Mouse (Mus musculus): ENCODE data around the gene Brd2.
A peak's percentile ranks its signal among the peaks of the same experiment; 100 is the strongest.
"Not testable (repeated sequence)": the region's sequence is repeated elsewhere in the genome, so short reads cannot be mapped to it uniquely, and the experiment has no call there.

Gene Brd2

DNA sequence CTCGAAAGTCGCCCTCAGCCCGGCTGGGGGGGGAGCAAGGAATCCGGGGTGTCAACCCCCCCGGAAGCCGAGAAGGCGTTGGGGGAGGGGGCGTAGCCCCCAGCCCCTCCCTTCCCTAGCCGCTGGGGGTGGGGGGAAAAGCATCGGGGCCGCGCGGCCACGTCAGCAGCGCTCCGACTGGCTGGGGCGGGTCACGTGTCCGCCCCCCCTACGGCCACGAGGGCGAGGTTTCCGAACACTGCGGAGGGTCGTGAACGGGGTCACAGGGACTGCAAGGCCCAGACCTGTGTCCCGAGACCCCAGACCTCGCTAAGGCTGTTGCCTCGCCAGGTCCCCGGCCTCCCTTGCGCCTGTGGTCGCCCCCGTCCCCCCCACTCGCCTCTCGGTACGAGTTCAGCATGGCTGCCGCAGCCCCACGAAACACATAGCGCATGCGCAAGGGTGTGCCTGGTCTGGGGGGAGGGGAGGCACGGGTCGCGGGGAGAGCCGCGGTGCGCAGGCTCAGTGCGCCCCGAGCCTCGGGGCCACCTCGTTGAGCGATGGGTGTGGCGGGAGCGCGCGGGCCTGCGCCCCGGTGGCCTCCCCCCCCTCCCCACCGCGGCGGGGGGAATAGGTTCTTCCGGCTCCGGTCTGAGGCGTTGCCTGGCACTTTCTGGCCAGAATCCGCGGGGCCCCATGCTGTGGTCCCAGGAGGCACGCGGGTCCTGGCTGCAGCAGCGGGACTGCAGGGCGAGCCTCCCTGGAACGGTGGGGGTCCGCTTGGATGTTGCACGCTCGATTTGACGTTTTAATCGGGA is at the start of gene Brd2:
TSS of gene Brd2 (minus strand) at position 447 of the 797 bp plus-strand sequence.
- DNase-seq (ENCODE audit: low read depth, low spot score) = peak; percentile 95

DNA sequence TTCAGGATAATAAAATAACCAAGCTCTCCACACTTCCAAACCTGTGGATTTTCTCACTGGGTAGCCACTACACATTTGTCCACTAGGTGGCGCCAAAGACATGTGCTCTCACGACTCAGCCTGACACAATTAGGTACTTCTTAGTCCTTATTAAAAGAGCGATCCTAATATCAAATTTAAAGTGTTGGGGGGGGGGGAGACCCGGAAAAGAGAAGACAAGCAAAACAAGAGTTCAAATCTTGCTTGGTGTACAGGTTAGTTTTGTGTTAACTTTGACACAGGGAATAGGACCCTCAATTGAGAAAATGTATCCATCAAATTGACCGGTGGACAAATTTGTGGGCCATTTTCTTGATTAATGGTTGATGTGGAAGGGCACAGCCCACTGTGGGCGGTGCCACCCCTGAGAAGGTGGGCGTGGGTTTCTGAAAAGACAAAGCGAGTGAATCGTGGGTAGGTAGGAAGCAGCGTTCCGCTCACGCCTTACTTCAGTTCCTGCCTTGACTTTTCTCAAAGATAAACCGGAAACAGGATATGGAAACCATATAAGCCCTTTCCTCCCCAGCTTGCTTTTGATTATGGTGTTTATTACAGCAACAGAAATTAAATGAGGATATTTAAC is 48.6 kb upstream of the Brd2 start:
- peak; percentile 72 for DNase-seq (ENCODE audit: low read depth, low spot score)

DNA sequence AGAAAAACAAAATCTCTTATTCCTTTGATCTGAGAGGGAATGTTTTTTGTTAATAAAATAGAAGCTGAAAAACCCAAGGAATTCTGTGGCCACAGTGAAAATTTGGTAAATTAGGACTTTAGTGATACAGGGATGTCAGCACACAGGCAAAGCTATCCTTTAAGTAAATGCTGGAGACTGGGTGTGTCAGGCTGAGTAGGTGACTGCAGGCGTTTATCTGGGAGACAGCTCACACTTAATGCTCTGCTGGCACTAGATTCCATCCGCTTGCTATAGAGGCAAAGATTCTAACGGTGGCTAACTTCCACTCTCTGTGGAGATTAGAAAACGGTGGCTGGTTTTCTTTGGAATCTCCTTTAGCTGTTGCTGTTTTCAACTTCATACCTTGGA is 48.0 kb upstream of the Brd2 start:
- DNase-seq (ENCODE audit: low read depth, low spot score) = no peak

DNA sequence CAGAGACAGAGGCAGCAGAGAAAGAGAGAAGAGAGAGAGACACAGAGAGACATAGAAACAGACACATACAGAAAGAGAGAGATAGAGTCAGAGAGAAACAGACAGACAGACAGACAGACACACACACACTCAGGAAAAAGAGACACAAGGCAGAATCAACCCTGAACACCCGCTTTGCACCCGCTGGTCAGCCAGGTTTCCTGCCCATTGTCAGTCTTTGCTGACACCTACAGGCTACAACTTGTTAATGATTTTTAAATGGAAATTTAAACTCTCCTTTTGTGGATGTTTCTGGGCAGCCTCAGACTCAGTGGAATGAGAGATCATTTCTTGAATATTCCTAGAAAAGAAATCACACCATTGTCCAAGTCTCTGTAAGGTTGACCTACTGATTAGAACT is 46.8 kb upstream of the Brd2 start:
- peak; percentile 37 for DNase-seq (ENCODE audit: low read depth, low spot score)

DNA sequence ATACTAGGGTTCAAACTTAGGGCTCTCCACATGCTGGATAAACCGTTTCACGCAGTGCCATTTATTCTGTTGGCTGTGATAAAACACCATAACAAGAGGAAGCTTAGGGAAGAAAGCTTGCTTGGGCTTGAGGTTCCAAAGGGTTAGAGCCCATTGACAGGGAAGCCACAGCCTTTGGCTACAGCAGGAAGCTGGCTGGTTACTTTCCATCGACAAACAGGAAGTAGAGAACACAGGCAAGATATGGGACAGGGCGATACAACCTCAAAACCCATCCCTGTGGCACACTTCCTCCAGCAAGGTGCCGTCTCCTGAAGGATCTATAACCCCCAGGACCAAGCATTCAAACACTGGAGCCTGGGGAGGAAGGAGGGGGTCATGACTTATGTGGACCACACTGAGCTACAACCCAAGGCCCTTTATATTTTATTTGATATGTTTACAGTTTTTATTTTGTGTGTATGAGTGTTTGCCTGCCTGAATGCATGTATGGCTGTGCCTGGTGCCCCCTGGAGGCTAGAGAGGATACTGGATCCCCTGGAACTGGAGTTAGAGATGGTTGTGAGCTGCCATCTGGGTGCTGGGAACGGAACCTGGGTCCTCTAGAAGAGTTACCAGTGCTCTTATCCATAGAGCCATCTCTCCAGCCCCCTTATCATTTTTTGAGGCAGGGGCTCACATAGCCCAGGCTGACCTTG is 42.7 kb upstream of the Brd2 start:
- peak; percentile 55 for DNase-seq (ENCODE audit: low read depth, low spot score)

DNA sequence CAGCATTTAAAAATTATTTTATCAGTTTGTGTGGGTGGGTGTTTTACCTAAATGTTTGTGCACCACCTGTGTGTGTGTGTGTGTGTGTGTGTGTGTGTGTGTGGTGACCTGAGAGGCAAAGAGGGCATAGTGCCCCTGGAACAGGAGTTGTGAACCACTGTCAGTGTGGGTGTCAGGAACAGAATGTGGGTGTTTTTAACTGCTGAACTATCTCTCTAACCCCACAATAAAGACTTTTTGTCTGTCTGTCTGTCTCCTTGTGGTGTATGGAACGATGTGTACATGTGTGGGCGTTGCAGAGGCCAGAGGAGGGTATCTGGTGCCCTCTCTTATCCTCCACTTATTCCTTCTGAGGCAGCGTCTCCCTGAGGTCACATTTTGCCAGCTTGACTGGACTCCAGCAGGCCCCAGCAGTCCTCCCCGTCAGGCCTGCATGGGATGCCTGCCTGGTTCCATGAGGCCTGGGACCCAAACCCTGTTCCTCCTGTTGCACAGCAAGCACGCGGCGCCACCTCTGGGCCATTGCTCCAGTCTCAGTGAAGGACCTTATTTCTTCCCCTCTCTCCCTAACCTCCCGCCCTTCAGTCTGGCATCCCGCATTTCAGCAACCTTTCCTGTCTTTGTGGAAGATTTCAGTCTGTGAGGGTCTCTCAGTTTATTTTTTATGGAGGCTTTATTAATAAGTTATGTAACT is 41.9 kb upstream of the Brd2 start:
- DNase-seq (ENCODE audit: low read depth, low spot score) = peak; percentile 44

DNA sequence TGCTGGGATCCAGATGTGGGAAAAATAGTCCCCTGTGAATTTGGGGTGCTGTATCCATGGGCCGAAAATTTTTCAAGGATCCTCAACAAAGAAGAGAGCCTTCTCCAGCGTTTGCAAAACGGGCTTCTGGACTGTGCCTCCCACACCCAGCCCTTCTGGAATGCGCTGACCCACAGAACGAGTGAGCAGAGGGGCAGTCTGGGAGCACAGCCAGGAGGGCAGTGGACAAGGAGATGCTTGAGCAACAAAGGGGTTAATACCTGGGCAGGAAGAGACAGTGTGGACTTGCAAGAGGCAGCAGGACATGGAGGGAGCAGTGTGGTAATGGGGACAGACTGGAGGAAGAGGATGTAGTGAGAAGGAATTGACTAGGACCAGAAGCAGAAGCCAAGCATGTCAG is 33.1 kb upstream of the Brd2 start:
- DNase-seq (ENCODE audit: low read depth, low spot score) = no peak

DNA sequence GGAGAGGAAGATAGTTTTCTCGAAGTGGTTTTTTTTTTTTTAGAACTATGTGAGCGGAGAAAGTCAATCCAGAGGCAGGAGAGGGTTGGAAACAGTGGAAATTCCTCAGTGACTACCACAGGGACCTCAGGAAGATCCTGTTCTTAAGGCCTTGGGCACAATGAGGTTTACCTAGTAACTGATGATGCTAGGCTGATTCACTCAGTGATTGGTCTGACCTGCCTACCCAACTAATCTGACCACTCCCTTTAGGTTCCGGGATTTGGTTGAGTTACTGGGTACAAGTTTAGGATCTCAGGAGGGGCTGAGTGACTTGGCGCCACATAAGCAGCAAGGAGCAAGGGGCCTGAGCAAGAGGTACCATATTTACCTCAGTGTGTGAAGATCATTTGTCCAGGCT is 30.5 kb upstream of the Brd2 start, which contains the start of gene H2-DMb1:
TSS of gene H2-DMb1 (plus strand) at position 150 of the 400 bp plus-strand sequence.
- peak; percentile 75 for DNase-seq (ENCODE audit: low read depth, low spot score)

DNA sequence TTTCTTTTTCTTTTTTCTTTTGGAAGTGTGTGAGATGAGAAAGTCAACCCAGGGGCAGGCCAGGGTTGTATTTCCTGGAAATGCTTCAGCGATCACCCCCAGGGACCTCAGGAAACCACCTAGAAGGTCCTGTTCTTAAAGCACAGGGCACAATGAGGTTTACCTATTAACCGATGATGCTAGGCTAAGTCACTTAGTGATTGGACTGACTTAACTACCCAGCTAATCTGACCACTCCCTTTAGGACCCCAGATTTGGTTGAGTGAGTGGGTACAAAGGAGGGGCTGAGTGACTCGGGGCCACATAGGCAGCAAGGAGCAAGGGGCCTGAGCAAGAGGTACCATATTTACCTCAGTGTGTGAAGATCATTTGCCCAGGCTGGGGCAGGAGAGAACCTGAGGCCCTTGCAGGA is 22.5 kb upstream of the Brd2 start:
- no peak for DNase-seq (ENCODE audit: low read depth, low spot score)

DNA sequence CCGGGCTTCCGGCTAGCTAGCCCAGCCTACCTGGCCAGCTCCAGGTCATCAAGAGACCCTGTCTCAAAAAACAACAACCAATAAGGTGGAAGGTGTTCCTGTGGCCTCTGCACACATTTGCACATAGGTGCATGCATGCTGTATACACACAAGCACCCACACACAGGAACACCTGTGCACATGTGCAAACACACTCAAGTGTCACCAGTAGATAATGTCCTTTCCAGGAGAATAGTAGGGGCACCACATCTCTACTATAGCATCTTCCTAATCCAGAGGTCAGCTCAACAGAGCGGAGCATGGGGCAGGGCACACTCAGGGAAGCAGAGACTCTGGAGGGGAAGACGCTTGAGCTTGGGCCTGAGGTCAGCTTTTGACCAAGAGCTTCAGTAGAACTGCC is 21.8 kb upstream of the Brd2 start:
- DNase-seq (ENCODE audit: low read depth, low spot score) = not testable (repeated sequence)

DNA sequence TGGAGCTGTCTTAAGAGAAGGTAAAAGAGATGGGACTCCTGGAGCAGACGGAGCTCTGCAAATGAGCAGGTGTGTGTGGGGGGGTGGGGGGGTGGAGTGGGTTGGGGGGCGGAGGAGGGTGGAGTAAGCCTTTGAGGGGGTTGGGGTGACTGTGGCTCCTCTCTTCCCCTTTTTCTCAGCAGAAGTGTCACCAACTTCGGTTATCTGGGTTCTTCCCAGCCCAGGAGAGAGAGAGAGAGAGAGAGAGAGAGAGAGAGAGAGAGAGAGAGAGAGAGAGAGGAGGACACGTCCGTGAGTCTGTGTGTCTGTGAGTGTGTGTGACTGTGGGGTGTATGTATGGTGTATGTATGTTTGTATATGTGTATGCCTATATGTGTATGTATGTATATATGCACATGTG is 21.0 kb upstream of the Brd2 start:
- DNase-seq (ENCODE audit: low read depth, low spot score) = no peak

DNA sequence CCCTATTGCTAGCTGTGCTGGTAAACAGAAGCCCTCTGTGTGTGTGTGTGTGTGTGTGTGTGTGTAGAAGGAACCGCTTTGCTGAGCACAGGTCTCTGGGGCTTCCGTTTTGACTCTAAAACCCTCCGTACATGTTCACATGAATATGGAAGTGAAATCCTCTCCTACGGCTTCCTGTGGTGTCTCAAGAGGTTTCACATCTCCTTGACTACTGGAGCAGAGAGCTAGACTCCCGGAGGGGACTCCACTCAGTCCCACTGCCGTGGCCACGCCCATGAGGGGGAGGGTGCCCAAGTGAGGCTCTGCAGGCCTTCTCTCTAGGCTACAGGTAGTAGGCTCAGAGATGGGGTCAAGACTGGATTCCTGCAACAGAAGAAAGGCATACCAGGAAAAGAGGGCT is 20.6 kb upstream of the Brd2 start, which contains the start of gene H2-DMb2:
TSS of gene H2-DMb2 (plus strand) at position 275 of the 400 bp plus-strand sequence.
- DNase-seq (ENCODE audit: low read depth, low spot score) = peak; percentile 55

DNA sequence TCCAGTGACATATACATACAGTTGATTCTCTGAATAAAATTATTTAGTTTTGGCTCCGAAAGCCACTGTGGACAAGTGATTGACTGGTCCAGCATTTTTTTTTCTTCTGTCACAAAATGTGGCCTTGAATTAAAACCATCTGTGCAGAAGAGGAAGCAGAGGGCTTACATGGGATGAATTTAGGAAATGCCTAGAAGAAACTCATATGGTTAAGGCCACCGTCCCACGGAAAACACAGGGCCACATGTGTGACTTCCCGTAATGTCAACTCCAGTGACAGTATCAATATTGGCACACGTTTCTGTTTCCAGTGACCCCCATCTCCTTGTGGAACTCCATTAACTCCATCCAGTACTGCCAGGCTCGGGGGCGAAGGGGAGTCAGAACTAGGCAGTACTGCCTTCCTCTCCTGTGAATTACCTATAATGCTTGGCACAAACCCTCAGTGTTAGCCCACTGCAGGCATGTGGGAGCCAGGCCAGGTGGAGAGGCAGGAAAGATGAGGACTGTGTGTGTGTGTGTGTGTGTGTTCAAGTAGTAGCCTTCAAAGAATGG is 20.1 kb upstream of the Brd2 start:
- DNase-seq (ENCODE audit: low read depth, low spot score) = no peak

DNA sequence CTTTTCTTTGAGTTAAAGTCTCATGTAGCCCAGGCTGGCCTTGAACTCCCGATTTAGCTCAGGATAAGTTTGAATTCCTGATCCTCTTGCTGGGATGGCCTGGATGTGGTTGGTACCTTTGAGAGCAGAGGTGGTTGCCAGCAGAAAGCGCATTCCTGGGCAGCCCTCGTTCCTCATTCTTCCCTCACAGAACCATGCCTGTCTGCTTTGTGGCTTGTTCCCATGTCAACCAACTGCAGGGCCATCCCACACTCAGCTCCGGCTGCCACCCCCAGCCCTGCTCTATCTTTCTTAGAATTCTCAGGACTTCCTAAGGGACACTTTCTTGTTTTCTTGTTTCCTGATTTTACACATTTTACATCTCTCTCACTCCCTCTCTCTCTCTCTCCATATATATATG is 19.0 kb upstream of the Brd2 start:
- DNase-seq (ENCODE audit: low read depth, low spot score) = no peak

DNA sequence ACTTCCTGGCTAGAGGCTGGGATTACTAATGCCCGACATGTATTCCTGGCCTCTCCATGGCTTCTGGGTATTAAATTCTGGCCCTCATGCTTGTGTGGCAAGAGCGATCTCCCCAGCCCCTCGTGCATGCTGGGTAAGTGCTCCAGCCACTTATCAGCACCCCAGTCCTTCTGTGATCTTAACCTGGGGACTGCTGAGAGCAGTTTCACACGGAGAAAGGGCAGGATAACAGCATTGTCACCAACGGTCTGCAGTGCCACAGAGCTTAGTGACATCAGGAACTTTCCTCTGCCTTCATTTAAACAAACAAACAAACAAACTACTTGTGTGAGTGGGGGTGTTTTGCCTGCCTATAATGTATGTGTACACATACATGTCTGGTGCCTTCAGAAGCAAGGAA is 17.8 kb upstream of the Brd2 start:
- no peak for DNase-seq (ENCODE audit: low read depth, low spot score)

DNA sequence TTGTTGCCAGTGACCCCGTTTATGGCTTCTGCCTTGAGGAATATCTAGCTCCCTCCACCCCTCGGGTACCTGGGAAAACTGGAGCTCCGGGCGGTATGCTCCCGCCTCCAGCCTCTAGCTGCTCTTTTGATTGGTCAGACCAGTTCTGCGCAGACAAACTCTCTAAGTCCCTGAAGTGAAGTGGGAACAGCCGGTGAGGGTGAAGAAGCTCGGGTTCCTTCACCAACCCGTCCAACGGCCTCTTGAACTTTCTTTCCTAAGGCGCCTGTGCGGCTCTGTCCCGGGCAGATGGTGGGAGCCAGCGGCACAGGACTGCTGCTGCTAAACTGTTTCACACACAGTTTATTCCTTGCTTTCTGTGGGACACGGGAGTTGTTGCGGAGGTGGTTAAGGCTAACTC is 17.0 kb upstream of the Brd2 start:
- peak; percentile 76 for DNase-seq (ENCODE audit: low read depth, low spot score)

DNA sequence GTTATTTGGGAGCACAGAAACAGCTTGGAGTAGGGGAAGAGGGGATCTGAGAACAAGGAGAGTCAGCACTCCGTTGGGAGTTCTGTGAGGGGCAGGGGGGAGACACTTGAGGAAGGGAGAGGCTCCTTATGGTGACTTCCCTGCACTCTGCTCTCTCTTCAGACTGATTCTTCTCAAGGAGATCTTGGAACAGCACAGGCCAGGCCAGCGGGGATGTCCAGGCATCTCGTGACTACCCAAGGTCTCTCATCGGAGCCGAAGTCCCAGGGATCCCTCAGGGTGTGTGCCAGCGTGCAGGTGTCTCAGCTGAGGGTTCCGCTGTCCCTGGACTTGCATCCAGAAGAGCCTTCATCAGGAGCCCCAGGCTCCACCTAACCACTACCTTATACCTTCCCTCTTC is 16.2 kb upstream of the Brd2 start:
- DNase-seq (ENCODE audit: low read depth, low spot score) = no peak

DNA sequence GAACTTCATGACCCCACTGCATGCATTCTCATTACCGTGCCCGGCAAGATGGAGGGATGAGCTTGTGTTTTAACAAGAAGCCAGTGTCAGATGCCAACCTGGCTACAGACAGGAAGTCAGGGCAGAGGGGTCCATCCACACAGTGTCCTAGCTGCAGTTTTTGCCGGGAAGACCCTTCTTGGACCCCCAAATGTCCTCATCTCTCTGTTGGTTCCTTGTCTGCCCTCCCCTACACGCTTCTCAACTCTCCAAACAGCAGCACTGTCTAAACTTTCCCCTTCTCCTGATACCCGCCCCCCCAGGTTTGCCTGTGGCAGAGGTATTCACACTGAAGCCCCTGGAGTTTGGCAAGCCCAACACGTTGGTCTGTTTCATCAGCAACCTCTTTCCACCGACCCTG is 15.2 kb upstream of the Brd2 start:
- DNase-seq (ENCODE audit: low read depth, low spot score) = no peak

DNA sequence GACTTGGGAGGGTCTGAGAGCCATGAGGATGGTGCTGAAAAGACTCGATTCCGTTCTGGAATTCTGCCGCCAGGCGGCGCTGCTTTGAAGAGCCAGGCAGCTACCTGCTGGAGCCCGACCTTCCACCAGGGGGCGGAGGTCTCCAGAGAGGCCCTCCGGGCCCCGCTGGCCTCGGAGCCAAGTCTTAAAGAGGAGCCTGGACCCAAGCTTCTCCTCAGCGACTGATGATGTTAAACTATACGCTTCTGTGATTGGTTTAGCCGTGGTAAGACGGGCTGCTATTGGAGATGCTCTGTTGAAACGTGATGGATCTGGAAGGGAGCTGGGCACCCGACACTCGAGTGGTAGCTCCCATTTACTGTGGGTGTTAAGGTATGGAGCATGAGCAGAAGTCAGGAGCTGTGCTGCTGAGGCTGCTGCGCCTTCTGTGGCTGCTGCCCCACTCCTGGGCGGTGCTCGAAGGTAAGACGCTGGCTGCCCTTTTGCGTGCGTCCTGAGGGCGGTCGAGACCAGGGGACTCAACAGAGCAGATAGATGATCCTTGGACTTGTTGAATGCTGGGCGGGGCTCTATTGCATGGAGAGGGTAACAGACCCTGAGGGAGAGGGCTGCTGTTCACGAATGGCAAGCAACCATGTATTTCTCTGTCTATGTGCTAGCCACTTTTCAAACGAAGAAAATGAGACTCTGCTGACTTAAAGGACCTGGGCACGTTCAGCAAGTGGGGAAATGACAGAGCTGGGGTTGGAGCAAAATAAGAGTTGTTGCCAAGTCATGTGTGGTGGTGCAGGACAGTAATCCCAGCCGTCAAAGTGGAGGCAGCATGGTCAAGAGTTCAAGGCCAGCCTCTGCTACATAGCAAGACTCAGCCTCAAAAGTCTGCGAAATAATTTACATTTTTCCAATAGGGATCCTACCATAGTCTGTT is 13.1 kb upstream of the Brd2 start:
- peak; percentile 99 for DNase-seq (ENCODE audit: low read depth, low spot score)

DNA sequence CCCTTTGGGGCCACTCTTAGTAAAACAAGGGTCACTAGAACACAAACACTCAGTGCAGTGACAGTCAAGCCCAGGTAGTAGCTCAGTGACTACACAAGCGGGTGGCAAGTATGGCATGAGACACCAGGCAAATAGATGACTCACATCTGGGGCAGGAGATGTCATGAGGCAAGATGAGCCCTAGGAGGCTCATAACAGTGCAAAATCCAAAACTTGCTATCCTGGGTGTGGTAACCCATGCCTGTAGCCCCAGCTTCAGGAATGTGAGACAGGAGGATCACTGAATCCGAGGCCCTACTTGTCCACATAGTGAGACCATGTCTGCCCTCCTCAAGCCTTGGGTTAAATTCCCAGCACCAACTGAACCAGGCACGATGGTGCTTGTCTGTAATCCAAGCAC is 12.0 kb upstream of the Brd2 start:
- no peak for DNase-seq (ENCODE audit: low read depth, low spot score)

DNA sequence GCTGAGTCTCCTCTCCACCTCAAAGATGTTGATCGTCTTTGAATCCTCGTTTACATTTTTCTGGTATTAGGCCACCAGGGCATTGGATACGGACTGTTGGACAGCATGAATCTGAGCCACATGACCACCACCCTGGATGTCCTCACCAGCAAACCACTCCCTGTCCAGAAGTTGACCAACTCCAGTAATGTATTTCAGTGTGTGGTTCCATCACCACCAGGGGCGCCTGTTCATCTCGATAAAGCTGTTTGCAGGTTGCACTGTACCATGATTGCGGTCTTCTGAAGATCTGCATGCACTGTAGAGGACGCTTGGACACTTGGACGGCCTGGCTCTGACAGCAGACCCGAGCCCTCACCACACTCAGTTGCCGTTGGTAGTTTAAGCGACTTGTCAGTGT is 10.9 kb upstream of the Brd2 start:
- DNase-seq (ENCODE audit: low read depth, low spot score) = peak; percentile 46

Measured in R1 (cell line).